Mouse (Mus musculus): ENCODE results near the gene Trim11.
A peak's percentile ranks its signal among the peaks of the same experiment; 100 is the strongest.
"Not testable (repeated sequence)": the region's sequence is repeated elsewhere in the genome, so short reads cannot be mapped to it uniquely, and the experiment has no call there.

Gene Trim11

GRCm38 (mm10) chr11:58978027-58978705, at the start of gene Trim11:
Trim11 (plus strand) TSS chr11:58978093.
- peak; percentile 57 to 84 for DNase-seq (ENCODE audit: low spot score in 2 of 2)

- DNase-seq (ENCODE audit: low spot score in 2 of 2), result no peak
Observed at GRCm38 (mm10) chr11:58929055-58929454, 48.8 kb upstream of the Trim11 start.

- no peak for DNase-seq (ENCODE audit: low spot score in 2 of 2)
Observed at GRCm38 (mm10) chr11:58929641-58930040, 48.3 kb upstream of the Trim11 start.

- DNase-seq (ENCODE audit: low spot score in 2 of 2), result no peak
Observed at GRCm38 (mm10) chr11:58930254-58930653, 47.6 kb upstream of the Trim11 start.

GRCm38 (mm10) chr11:58931576-58931975, 46.3 kb upstream of the Trim11 start:
- DNase-seq (ENCODE audit: low spot score in 2 of 2), result no peak

GRCm38 (mm10) chr11:58937909-58938308, 40.0 kb upstream of the Trim11 start:
- no peak for DNase-seq (ENCODE audit: low spot score in 2 of 2)

- peak; percentile 88 to 94 for DNase-seq (ENCODE audit: low spot score in 2 of 2)
Observed at GRCm38 (mm10) chr11:58938322-58939087, 39.4 kb upstream of the Trim11 start, which contains the start of gene Rnf187. Rnf187 (minus strand) TSS chr11:58938916.

- DNase-seq (ENCODE audit: low spot score in 2 of 2), result no peak
Observed at GRCm38 (mm10) chr11:58939088-58939439, 38.8 kb upstream of the Trim11 start.

GRCm38 (mm10) chr11:58944136-58944535, 33.8 kb upstream of the Trim11 start:
- no peak for DNase-seq (ENCODE audit: low spot score in 2 of 2)

- no peak for DNase-seq (ENCODE audit: low spot score in 2 of 2)
Observed at GRCm38 (mm10) chr11:58947306-58947705, 30.6 kb upstream of the Trim11 start.

GRCm38 (mm10) chr11:58947798-58948528, 29.9 kb upstream of the Trim11 start:
- peak in 1 of 2 experiments; percentile 72 for DNase-seq (ENCODE audit: low spot score in 2 of 2)

GRCm38 (mm10) chr11:58948542-58949479, 29.1 kb upstream of the Trim11 start, which contains the start of gene Hist3h2ba:
Hist3h2ba (plus strand) TSS chr11:58948920.
- peak; percentile 71 to 83 for DNase-seq (ENCODE audit: low spot score in 2 of 2)

GRCm38 (mm10) chr11:58949480-58950431, 28.1 kb upstream of the Trim11 start:
- no peak for DNase-seq (ENCODE audit: low spot score in 2 of 2)

GRCm38 (mm10) chr11:58951210-58951609, 26.7 kb upstream of the Trim11 start:
- DNase-seq (ENCODE audit: low spot score in 2 of 2), result no peak

GRCm38 (mm10) chr11:58953351-58954169, 24.3 kb upstream of the Trim11 start:
- DNase-seq (ENCODE audit: low spot score in 2 of 2), result peak; percentile 60 to 82

GRCm38 (mm10) chr11:58954170-58954419, 23.8 kb upstream of the Trim11 start:
- not testable (repeated sequence) for DNase-seq (ENCODE audit: low spot score in 2 of 2)

GRCm38 (mm10) chr11:58954420-58955142, 23.3 kb upstream of the Trim11 start, which contains the start of the genes Hist3h2a and Trim17:
Hist3h2a (plus strand) TSS chr11:58954685.
Trim17 (plus strand) TSS chr11:58954685.
- DNase-seq (ENCODE audit: low spot score in 2 of 2), result peak; percentile 85 to 91

- peak in 1 of 2 experiments; percentile 65 for DNase-seq (ENCODE audit: low spot score in 2 of 2)
Observed at GRCm38 (mm10) chr11:58955143-58955867, 22.6 kb upstream of the Trim11 start.

All from spleen, postnatal 4 days (tissue).